Mouse (Mus musculus): ENCODE measurements around the gene Nol3. TPM values are rescaled to one million over a fixed set of nuclear protein-coding genes. Genes with fewer than 3 reads are reported as not detected.

Gene Nol3
- polyA plus RNA-seq, 1 experiment from 2014 or later = 1.2 TPM

DNA sequence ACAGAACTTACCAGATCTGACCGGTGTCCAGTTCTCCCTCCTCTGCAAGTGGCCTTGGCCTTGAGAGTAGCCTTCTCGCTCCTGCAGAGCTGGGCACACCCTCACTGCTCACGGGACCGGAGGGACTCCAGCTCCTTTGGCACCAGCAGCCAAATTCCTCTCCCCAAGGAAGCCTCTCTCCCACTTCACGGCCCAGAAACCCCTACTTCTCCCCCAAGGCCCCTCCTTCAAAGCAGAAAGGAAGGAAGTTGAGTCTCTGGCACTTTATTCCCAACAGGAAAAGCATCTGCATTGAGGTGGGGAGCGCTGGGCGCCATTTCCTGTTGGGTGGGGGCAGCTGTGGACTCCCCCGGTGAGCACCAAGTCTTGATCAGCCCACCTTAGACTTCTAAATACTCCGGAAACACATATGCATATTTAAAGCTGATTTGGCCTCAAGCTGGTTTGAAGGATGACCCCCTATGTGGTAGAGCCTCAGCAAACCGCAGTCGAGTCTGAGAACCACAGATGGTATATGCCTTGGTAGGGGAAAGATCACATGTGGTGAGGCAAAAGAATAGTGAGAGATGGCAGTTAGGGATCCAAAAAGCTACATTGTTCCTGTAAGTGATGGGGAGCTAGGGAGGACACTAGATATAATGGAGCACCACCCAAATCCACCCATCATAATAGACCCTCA is 20.1 kb downstream of the Nol3 start, which contains the start of gene Exoc3l:
Gene Exoc3l (minus strand): TSS at position 207 of the 679 bp plus-strand sequence.
- H3K4me3 ChIP-seq = peak within 1 kb of the TSS; percentile 78
- peaks cover 41% of the 10 kb centered on the region for H3K4me1 ChIP-seq
- no peak for DNase-seq (ENCODE audit: low spot score)
- WGBS = 53% methylated on average over 11 of the region's 11 CpGs
- H3K27ac ChIP-seq = peak within 1 kb of the TSS; percentile 90
- no peaks in the 10 kb centered on the region for H3K9me3 ChIP-seq
- peaks cover 25% of the 10 kb centered on the region for H3K36me3 ChIP-seq
- peaks cover 31% of the 10 kb centered on the region for H3K27me3 ChIP-seq (ENCODE audit: insufficient read depth, poor library complexity, severe bottlenecking)

GRCm38 (mm10) chr8:105297511-105298192 is 21.7 kb downstream of the Nol3 start, which contains the start of gene E2f4:
Gene E2f4 (plus strand): TSS chr8:105297663.
- Histone ChIP-seq H3K4me1 (peaks cover 41% of the 10 kb centered on the region), H3K27me3 (ENCODE audit: insufficient read depth, poor library complexity, severe bottlenecking) (peaks cover 28% of the 10 kb centered on the region), H3K27ac (peak within 1 kb of the TSS; percentile 90), H3K36me3 (peaks cover 40% of the 10 kb centered on the region), H3K9me3 (no peaks in the 10 kb centered on the region), H3K4me3 (peak within 1 kb of the TSS; percentile 78)
- peak; percentile 97 for DNase-seq (ENCODE audit: low spot score)
- under 1% methylated on average over 58 of the region's 58 CpGs for WGBS

- peak; percentile 75 for DNase-seq (ENCODE audit: low spot score)
- peaks cover 49% of the 10 kb centered on the region for H3K36me3 ChIP-seq
These were observed 22.7 kb downstream of the Nol3 start for GRCm38 (mm10) chr8:105298351-105299252.

GRCm38 (mm10) chr8:105299962-105300361 is 24.0 kb downstream of the Nol3 start:
- 86% methylated on average over 8 of the region's 8 CpGs for whole genome bisulfite sequencing
- Histone ChIP-seq H3K4me3 (peak overlapping the region; percentile 0; the same call in 1 of the 2 replicates), H3K9me3 (no peaks in the 10 kb centered on the region), H3K4me1 (peaks cover 50% of the 10 kb centered on the region), H3K36me3 (peaks cover 62% of the 10 kb centered on the region), H3K27ac (no peak overlapping the region), H3K27me3 (ENCODE audit: insufficient read depth, poor library complexity, severe bottlenecking) (peaks cover 11% of the 10 kb centered on the region)
- no peak for DNase-seq (ENCODE audit: low spot score)

More at GRCm38 (mm10) chr8:105298351-105299252, 22.7 kb downstream of the Nol3 start:
- H3K4me3 ChIP-seq = peak overlapping the region; percentile 78
- peak overlapping the region; percentile 90 for H3K27ac ChIP-seq
- H3K27me3 ChIP-seq (ENCODE audit: insufficient read depth, poor library complexity, severe bottlenecking) = peaks cover 19% of the 10 kb centered on the region
- peaks cover 39% of the 10 kb centered on the region for H3K4me1 ChIP-seq
- no peaks in the 10 kb centered on the region for H3K9me3 ChIP-seq
- 53% methylated on average over 18 of the region's 18 CpGs for WGBS

GRCm38 (mm10) chr8:105303396-105303795 is 27.5 kb downstream of the Nol3 start:
- WGBS = 90% methylated on average over 8 of the region's 8 CpGs
- Histone ChIP-seq H3K9me3 (no peaks in the 10 kb centered on the region), H3K27ac (no peak overlapping the region), H3K4me3 (no peak overlapping the region), H3K4me1 (peaks cover 52% of the 10 kb centered on the region), H3K36me3 (peaks cover 78% of the 10 kb centered on the region), H3K27me3 (ENCODE audit: insufficient read depth, poor library complexity, severe bottlenecking) (no peaks in the 10 kb centered on the region)
- DNase-seq (ENCODE audit: low spot score) = no peak

GRCm38 (mm10) chr8:105303874-105304273 is 27.9 kb downstream of the Nol3 start:
- 78% methylated on average over 9 of the region's 9 CpGs for WGBS
- no peak for DNase-seq (ENCODE audit: low spot score)
- Histone ChIP-seq H3K9me3 (no peaks in the 10 kb centered on the region), H3K4me1 (peaks cover 47% of the 10 kb centered on the region), H3K27me3 (ENCODE audit: insufficient read depth, poor library complexity, severe bottlenecking) (no peaks in the 10 kb centered on the region), H3K27ac (peak overlapping the region; percentile 56; the same call in 1 of the 2 replicates), H3K4me3 (no peak overlapping the region), H3K36me3 (peaks cover 78% of the 10 kb centered on the region)

- Histone ChIP-seq H3K4me1 (peaks cover 48% of the 10 kb centered on the region), H3K4me3 (peak overlapping the region; percentile 13; the same call in 1 of the 2 replicates), H3K27me3 (ENCODE audit: insufficient read depth, poor library complexity, severe bottlenecking) (no peaks in the 10 kb centered on the region), H3K27ac (peak overlapping the region; percentile 56; the same call in 1 of the 2 replicates), H3K36me3 (peaks cover 81% of the 10 kb centered on the region), H3K9me3 (no peaks in the 10 kb centered on the region)
- 62% methylated on average over 9 of the region's 9 CpGs for WGBS
- DNase-seq (ENCODE audit: low spot score) = no peak
These were observed 28.6 kb downstream of the Nol3 start for GRCm38 (mm10) chr8:105304325-105305210.

- Histone ChIP-seq H3K27me3 (ENCODE audit: insufficient read depth, poor library complexity, severe bottlenecking) (no peaks in the 10 kb centered on the region), H3K36me3 (peaks cover 81% of the 10 kb centered on the region), H3K27ac (peak within 1 kb of the TSS; percentile 88), H3K4me3 (peak within 1 kb of the TSS; percentile 61), H3K9me3 (no peaks in the 10 kb centered on the region), H3K4me1 (peaks cover 42% of the 10 kb centered on the region)
- DNase-seq (ENCODE audit: low spot score) = peak; percentile 87
- 6% methylated on average over 26 of the region's 30 CpGs for WGBS
These were observed 29.5 kb downstream of the Nol3 start, which contains the start of gene Elmo3 for GRCm38 (mm10) chr8:105305211-105306145. Gene Elmo3 (plus strand): TSS chr8:105305601.

- Histone ChIP-seq H3K4me1 (peaks cover 42% of the 10 kb centered on the region), H3K9me3 (no peaks in the 10 kb centered on the region), H3K4me3 (peak overlapping the region; percentile 61), H3K27me3 (ENCODE audit: insufficient read depth, poor library complexity, severe bottlenecking) (no peaks in the 10 kb centered on the region), H3K36me3 (peaks cover 78% of the 10 kb centered on the region), H3K27ac (peak overlapping the region; percentile 88)
- no peak for DNase-seq (ENCODE audit: low spot score)
- WGBS = 48% methylated on average over 5 of the region's 5 CpGs
These were observed 30.3 kb downstream of the Nol3 start for GRCm38 (mm10) chr8:105306146-105306691.

GRCm38 (mm10) chr8:105307670-105308069 is 31.7 kb downstream of the Nol3 start:
- Histone ChIP-seq H3K4me1 (peaks cover 42% of the 10 kb centered on the region), H3K9me3 (no peaks in the 10 kb centered on the region), H3K27ac (no peak overlapping the region), H3K4me3 (no peak overlapping the region), H3K27me3 (ENCODE audit: insufficient read depth, poor library complexity, severe bottlenecking) (no peaks in the 10 kb centered on the region), H3K36me3 (peaks cover 79% of the 10 kb centered on the region)
- DNase-seq (ENCODE audit: low spot score) = no peak
- 93% methylated on average over 13 of the region's 13 CpGs for WGBS

DNA sequence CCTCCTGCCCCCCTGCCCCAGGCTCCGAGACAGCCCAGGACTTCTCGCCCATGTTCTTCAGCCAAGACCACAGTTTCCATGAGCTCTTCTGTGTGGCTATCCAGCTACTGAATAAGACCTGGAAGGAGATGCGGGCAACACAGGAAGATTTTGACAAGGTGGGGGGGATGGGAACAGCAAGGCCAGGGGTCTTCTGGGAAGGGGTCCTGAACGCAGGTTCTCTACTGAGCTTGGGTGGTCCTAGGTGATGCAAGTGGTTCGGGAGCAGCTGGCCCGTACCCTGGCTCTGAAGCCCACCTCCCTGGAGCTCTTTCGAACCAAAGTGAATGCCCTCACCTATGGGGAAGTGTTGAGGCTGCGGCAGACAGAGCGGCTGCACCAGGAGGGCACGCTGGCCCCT is 32.5 kb downstream of the Nol3 start:
- no peak for DNase-seq (ENCODE audit: low spot score)
- Histone ChIP-seq H3K9me3 (no peaks in the 10 kb centered on the region), H3K27me3 (ENCODE audit: insufficient read depth, poor library complexity, severe bottlenecking) (no peaks in the 10 kb centered on the region), H3K36me3 (peaks cover 80% of the 10 kb centered on the region), H3K4me1 (peaks cover 42% of the 10 kb centered on the region), H3K4me3 (no peak overlapping the region), H3K27ac (no peak overlapping the region)
- 91% methylated on average over 10 of the region's 10 CpGs for WGBS
